Mouse (Mus musculus): ENCODE results near the gene Mfsd12.

DNA sequence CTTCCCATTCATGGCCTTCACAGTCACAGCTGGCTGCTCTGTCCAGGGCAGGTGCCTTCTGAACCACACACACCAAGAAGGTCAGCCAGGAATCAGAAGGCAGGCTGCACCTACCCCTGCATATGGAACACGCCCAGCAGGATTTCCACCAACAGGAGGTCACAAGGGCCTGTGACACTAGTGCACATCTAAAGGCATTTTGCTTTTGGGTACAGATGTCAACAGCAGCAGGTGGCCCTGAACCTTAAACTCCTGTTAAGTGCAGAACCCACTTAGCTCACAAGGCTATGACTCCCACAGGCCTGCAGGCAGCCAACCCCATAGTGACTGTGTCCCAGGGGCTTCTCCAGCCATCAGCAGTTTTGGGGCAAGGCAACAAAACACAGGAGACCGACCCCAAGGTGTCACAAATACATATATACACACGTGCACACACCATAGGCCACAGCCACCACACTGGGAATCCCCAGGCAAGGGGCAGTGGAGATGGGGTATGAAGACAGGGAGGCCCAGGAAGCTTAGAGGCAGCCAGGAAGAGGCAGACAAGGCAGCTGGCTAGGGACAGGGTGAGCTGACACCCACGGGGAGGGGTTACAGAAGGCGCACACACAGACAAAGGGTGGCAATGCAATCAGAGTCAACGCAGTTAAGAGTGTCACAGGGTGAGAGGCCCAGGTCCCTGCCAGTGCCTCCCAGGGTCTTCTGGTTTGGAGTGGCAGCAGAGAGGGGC lies 9.4 kb downstream of the Mfsd12 start:
- no peak for TF ChIP-seq TAL1 (IDR thresholded peaks at IDR 0.05; ENCODE audit: low read length)
- TF ChIP-seq ZC3H11A (IDR thresholded peaks at IDR 0.05; ENCODE audit: low read depth, low read length), result no peak
- no peak for TF ChIP-seq ETS1 (IDR thresholded peaks at IDR 0.05; ENCODE audit: low read depth, low read length)
- TF ChIP-seq USF1 (IDR thresholded peaks at IDR 0.05; ENCODE audit: low read depth, low read length), result no peak
- TF ChIP-seq JUND (IDR thresholded peaks at IDR 0.05; ENCODE audit: low read depth, low read length), result no peak
- peak; percentile 9 to 19; a peak in 1 of 4 replicates for TF ChIP-seq POLR2A (IDR thresholded peaks at IDR 0.05; ENCODE audit: control insufficient read depth in 1 of 2, insufficient read depth in 1 of 2, low read depth in 1 of 2, low read length in 2 of 2, poor library complexity in 1 of 2)
- no peak for TF ChIP-seq CTCF (IDR thresholded peaks at IDR 0.05 in 2 of 3, conservative IDR thresholded peaks at IDR 0.05 in 1 of 3; ENCODE audit: control insufficient read depth in 1 of 3, insufficient read depth in 1 of 3, low read depth in 2 of 3, low read length in 3 of 3, poor library complexity in 1 of 3, severe bottlenecking in 1 of 3)
- TF ChIP-seq EP300 (IDR thresholded peaks at IDR 0.05; ENCODE audit: low read depth in 1 of 2, low read length in 2 of 2), result no peak
- no peak for TF ChIP-seq MAX (IDR thresholded peaks at IDR 0.05; ENCODE audit: low read length)
- peak; percentile 69 for TF ChIP-seq POLR2AphosphoS2 (IDR thresholded peaks at IDR 0.05; ENCODE audit: low read length)
- no peak for TF ChIP-seq MXI1 (IDR thresholded peaks at IDR 0.05; ENCODE audit: low read depth, low read length)

Data from MEL (cell line).